Mouse (Mus musculus): ENCODE measurements around the gene Dlg1. TPM values are rescaled to one million over a fixed set of nuclear protein-coding genes. Genes with fewer than 3 reads are reported as not detected.

Gene Dlg1
- total RNA-seq, 1 experiment: 70.3 TPM

GRCm38 (mm10) chr16:31759416-31759815 lies 96.2 kb downstream of the Dlg1 start:
- Histone ChIP-seq H3K9ac (ENCODE audit: insufficient read depth, low read depth, low read length, poor library complexity, severe bottlenecking) (no peak overlapping the region), H3K4me3 (ENCODE audit: insufficient read depth in 1 of 2, low read depth in 1 of 2, low read length in 2 of 2, poor library complexity in 1 of 2, severe bottlenecking in 1 of 2) (no peak overlapping the region), H3K9me3 (ENCODE audit: control insufficient read depth, insufficient read depth, low read depth, low read length) (no peaks in the 10 kb centered on the region), H3K27ac (ENCODE audit: insufficient read depth, low read depth, low read length, poor library complexity, severe bottlenecking) (no peak overlapping the region), H3K4me1 (ENCODE audit: control insufficient read depth in 2 of 2, insufficient read depth in 2 of 2, low read length in 2 of 2, poor library complexity in 1 of 2) (no peaks in the 10 kb centered on the region), H3K36me3 (ENCODE audit: control insufficient read depth, insufficient read depth, low read length, poor library complexity, severe bottlenecking) (peaks cover 2% of the 10 kb centered on the region; the same call in 1 of the 2 replicates)
- TF ChIP-seq CHD2 (IDR thresholded peaks at IDR 0.05; ENCODE audit: low read depth, low read length): no peak
- TF ChIP-seq ZC3H11A (IDR thresholded peaks at IDR 0.05; ENCODE audit: borderline replicate concordance, low read depth, low read length): no peak
- no peak for TF ChIP-seq HCFC1 (IDR thresholded peaks at IDR 0.05; ENCODE audit: borderline replicate concordance, insufficient read depth, low read length)
- no peak for TF ChIP-seq ZNF384 (IDR thresholded peaks at IDR 0.05; ENCODE audit: low read depth, low read length)
- TF ChIP-seq MAFK (IDR thresholded peaks at IDR 0.05; ENCODE audit: insufficient read depth, low read depth, low read length): no peak
- in situ Hi-C loops (cut with MboI; ENCODE audit: low sequenced_read_pairs in 2 of 2, unreplicated experiment in 2 of 2): no loop called here
- DNase-seq (ENCODE audit: low read depth, low spot score): no peak

- H3K4me1 ChIP-seq (ENCODE audit: control insufficient read depth in 2 of 2, insufficient read depth in 2 of 2, low read length in 2 of 2, poor library complexity in 1 of 2): no peaks in the 10 kb centered on the region
- H3K36me3 ChIP-seq (ENCODE audit: control insufficient read depth, insufficient read depth, low read length, poor library complexity, severe bottlenecking): no peaks in the 10 kb centered on the region
- in situ Hi-C loops (cut with MboI; ENCODE audit: low sequenced_read_pairs in 2 of 2, unreplicated experiment in 2 of 2): no loop called here
- no peak for DNase-seq (ENCODE audit: low read depth, low spot score)
- no peak overlapping the region for H3K4me3 ChIP-seq (ENCODE audit: insufficient read depth in 1 of 2, low read depth in 1 of 2, low read length in 2 of 2, poor library complexity in 1 of 2, severe bottlenecking in 1 of 2)
- no peak overlapping the region for H3K9ac ChIP-seq (ENCODE audit: insufficient read depth, low read depth, low read length, poor library complexity, severe bottlenecking)
- no peak overlapping the region for H3K27ac ChIP-seq (ENCODE audit: insufficient read depth, low read depth, low read length, poor library complexity, severe bottlenecking)
- no peaks in the 10 kb centered on the region for H3K9me3 ChIP-seq (ENCODE audit: control insufficient read depth, insufficient read depth, low read depth, low read length)
- TF ChIP-seq HCFC1 (IDR thresholded peaks at IDR 0.05; ENCODE audit: borderline replicate concordance, insufficient read depth, low read length) (no peak), CHD2 (IDR thresholded peaks at IDR 0.05; ENCODE audit: low read depth, low read length) (no peak), ZC3H11A (IDR thresholded peaks at IDR 0.05; ENCODE audit: borderline replicate concordance, low read depth, low read length) (no peak), MAFK (IDR thresholded peaks at IDR 0.05; ENCODE audit: insufficient read depth, low read depth, low read length) (no peak), ZNF384 (IDR thresholded peaks at IDR 0.05; ENCODE audit: low read depth, low read length) (no peak)
Observed at GRCm38 (mm10) chr16:31766298-31766697, 103.1 kb downstream of the Dlg1 start.

- TF ChIP-seq HCFC1 (IDR thresholded peaks at IDR 0.05; ENCODE audit: borderline replicate concordance, insufficient read depth, low read length): no peak
- TF ChIP-seq MAFK (IDR thresholded peaks at IDR 0.05; ENCODE audit: insufficient read depth, low read depth, low read length): no peak
- no peak for TF ChIP-seq ZC3H11A (IDR thresholded peaks at IDR 0.05; ENCODE audit: borderline replicate concordance, low read depth, low read length)
- TF ChIP-seq CHD2 (IDR thresholded peaks at IDR 0.05; ENCODE audit: low read depth, low read length): no peak
- no peak for TF ChIP-seq ZNF384 (IDR thresholded peaks at IDR 0.05; ENCODE audit: low read depth, low read length)
- no peak for DNase-seq (ENCODE audit: low read depth, low spot score)
- H3K36me3 ChIP-seq (ENCODE audit: control insufficient read depth, insufficient read depth, low read length, poor library complexity, severe bottlenecking): no peaks in the 10 kb centered on the region
- no peaks in the 10 kb centered on the region for H3K9me3 ChIP-seq (ENCODE audit: control insufficient read depth, insufficient read depth, low read depth, low read length)
- no peaks in the 10 kb centered on the region for H3K4me1 ChIP-seq (ENCODE audit: control insufficient read depth in 2 of 2, insufficient read depth in 2 of 2, low read length in 2 of 2, poor library complexity in 1 of 2)
- in situ Hi-C loops (cut with MboI; ENCODE audit: low sequenced_read_pairs in 2 of 2, unreplicated experiment in 2 of 2): no loop called here
- H3K27ac ChIP-seq (ENCODE audit: insufficient read depth, low read depth, low read length, poor library complexity, severe bottlenecking): no peak overlapping the region
- H3K4me3 ChIP-seq (ENCODE audit: insufficient read depth in 1 of 2, low read depth in 1 of 2, low read length in 2 of 2, poor library complexity in 1 of 2, severe bottlenecking in 1 of 2): no peak overlapping the region
- no peak overlapping the region for H3K9ac ChIP-seq (ENCODE audit: insufficient read depth, low read depth, low read length, poor library complexity, severe bottlenecking)
Observed at GRCm38 (mm10) chr16:31766715-31767114, 103.5 kb downstream of the Dlg1 start.

GRCm38 (mm10) chr16:31775924-31776323 lies 112.7 kb downstream of the Dlg1 start:
- no peak for TF ChIP-seq HCFC1 (IDR thresholded peaks at IDR 0.05; ENCODE audit: borderline replicate concordance, insufficient read depth, low read length)
- no peak for TF ChIP-seq CHD2 (IDR thresholded peaks at IDR 0.05; ENCODE audit: low read depth, low read length)
- TF ChIP-seq ZC3H11A (IDR thresholded peaks at IDR 0.05; ENCODE audit: borderline replicate concordance, low read depth, low read length): no peak
- TF ChIP-seq ZNF384 (IDR thresholded peaks at IDR 0.05; ENCODE audit: low read depth, low read length): no peak
- TF ChIP-seq MAFK (IDR thresholded peaks at IDR 0.05; ENCODE audit: insufficient read depth, low read depth, low read length): no peak
- in situ Hi-C loops (cut with MboI; ENCODE audit: low sequenced_read_pairs in 2 of 2, unreplicated experiment in 2 of 2): no loop called here
- no peaks in the 10 kb centered on the region for H3K9me3 ChIP-seq (ENCODE audit: control insufficient read depth, insufficient read depth, low read depth, low read length)

GRCm38 (mm10) chr16:31781015-31781414 lies 117.8 kb downstream of the Dlg1 start:
- H3K4me1 ChIP-seq (ENCODE audit: control insufficient read depth in 2 of 2, insufficient read depth in 2 of 2, low read length in 2 of 2, poor library complexity in 1 of 2): no peaks in the 10 kb centered on the region
- H3K4me3 ChIP-seq (ENCODE audit: insufficient read depth in 1 of 2, low read depth in 1 of 2, low read length in 2 of 2, poor library complexity in 1 of 2, severe bottlenecking in 1 of 2): no peak overlapping the region
- in situ Hi-C loops (cut with MboI; ENCODE audit: low sequenced_read_pairs in 2 of 2, unreplicated experiment in 2 of 2): no loop called here
- H3K36me3 ChIP-seq (ENCODE audit: control insufficient read depth, insufficient read depth, low read length, poor library complexity, severe bottlenecking): no peaks in the 10 kb centered on the region
- H3K27ac ChIP-seq (ENCODE audit: insufficient read depth, low read depth, low read length, poor library complexity, severe bottlenecking): no peak overlapping the region
- no peaks in the 10 kb centered on the region for H3K9me3 ChIP-seq (ENCODE audit: control insufficient read depth, insufficient read depth, low read depth, low read length)
- no peak overlapping the region for H3K9ac ChIP-seq (ENCODE audit: insufficient read depth, low read depth, low read length, poor library complexity, severe bottlenecking)
- DNase-seq (ENCODE audit: low read depth, low spot score): no peak
- no peak for TF ChIP-seq HCFC1 (IDR thresholded peaks at IDR 0.05; ENCODE audit: borderline replicate concordance, insufficient read depth, low read length)
- TF ChIP-seq CHD2 (IDR thresholded peaks at IDR 0.05; ENCODE audit: low read depth, low read length): no peak
- no peak for TF ChIP-seq ZNF384 (IDR thresholded peaks at IDR 0.05; ENCODE audit: low read depth, low read length)
- TF ChIP-seq ZC3H11A (IDR thresholded peaks at IDR 0.05; ENCODE audit: borderline replicate concordance, low read depth, low read length): no peak
- TF ChIP-seq MAFK (IDR thresholded peaks at IDR 0.05; ENCODE audit: insufficient read depth, low read depth, low read length): no peak

More at GRCm38 (mm10) chr16:31775924-31776323, 112.7 kb downstream of the Dlg1 start:
- Histone ChIP-seq H3K36me3 (ENCODE audit: control insufficient read depth, insufficient read depth, low read length, poor library complexity, severe bottlenecking) (no peaks in the 10 kb centered on the region), H3K4me3 (ENCODE audit: insufficient read depth in 1 of 2, low read depth in 1 of 2, low read length in 2 of 2, poor library complexity in 1 of 2, severe bottlenecking in 1 of 2) (no peak overlapping the region), H3K27ac (ENCODE audit: insufficient read depth, low read depth, low read length, poor library complexity, severe bottlenecking) (no peak overlapping the region), H3K9ac (ENCODE audit: insufficient read depth, low read depth, low read length, poor library complexity, severe bottlenecking) (no peak overlapping the region), H3K4me1 (ENCODE audit: control insufficient read depth in 2 of 2, insufficient read depth in 2 of 2, low read length in 2 of 2, poor library complexity in 1 of 2) (no peaks in the 10 kb centered on the region)
- no peak for DNase-seq (ENCODE audit: low read depth, low spot score)

Measured in ES-E14 (cell line).